ENCODE assay signal across 24 mouse cellular contexts in genomic region chr2:55571425-55571824, GRCm38 (mm10).
A peak's percentile ranks its signal among the peaks of the same experiment; 100 is the strongest.
DNase-seq lines count a peak whose midpoint lies in the region; ATAC-seq and TF ChIP-seq lines count a peak whose summit lies in the region.
"Had no signal": no experiment of that assay in that cellular context is flagged by ENCODE, and none has a peak within 500 bp of the region (broad histone marks: within the 10 kb centered on the region; RNA-seq: fewer than 3 reads in every experiment).

No protein-coding gene starts in this region.

- H3K9me3 ChIP-seq in midbrain, embryonic 11.5 days (ENCODE audit: control insufficient read depth, low read length) = no peaks in the 10 kb centered on the region
- H3K9me3 ChIP-seq in midbrain, embryonic 16.5 days (replicated peaks; ENCODE audit: control insufficient read depth, low read length, poor library complexity, severe bottlenecking) = no peaks in the 10 kb centered on the region
- no peaks in the 10 kb centered on the region for H3K9me3 ChIP-seq in hindbrain, embryonic 12.5 days (replicated peaks)
- H3K9me3 ChIP-seq: embryonic facial prominence, embryonic 10.5 days; embryonic facial prominence, embryonic 12.5 days; forebrain, embryonic 13.5 days; G1E had no signal

- no peak overlapping the region for H3K4me3 ChIP-seq in midbrain, embryonic 11.5 days (ENCODE audit: low read depth, low read length)
- H3K4me3 ChIP-seq in midbrain, embryonic 16.5 days (ENCODE audit: low read depth, low read length) = no peak overlapping the region
- no peak overlapping the region for H3K4me3 ChIP-seq in C2C12 (ENCODE audit: insufficient read depth, poor library complexity, severe bottlenecking)
- H3K4me3 ChIP-seq in hindbrain, embryonic 12.5 days = no peak overlapping the region
- H3K4me3 ChIP-seq: embryonic facial prominence, embryonic 10.5 days; embryonic facial prominence, embryonic 12.5 days; forebrain, embryonic 13.5 days had no signal

- WGBS in midbrain, embryonic 11.5 days = 74% methylated on average over 3 of the region's 3 CpGs
- 69% methylated on average over 3 of the region's 3 CpGs for WGBS in midbrain, embryonic 16.5 days
- 70% methylated on average over 3 of the region's 3 CpGs for WGBS in hindbrain, embryonic 12.5 days

- H3K36me3 ChIP-seq in midbrain, embryonic 11.5 days (ENCODE audit: control insufficient read depth, insufficient read depth, low read length) = no peaks in the 10 kb centered on the region
- H3K36me3 ChIP-seq in midbrain, embryonic 16.5 days (ENCODE audit: control insufficient read depth, insufficient read depth, low read length) = no peaks in the 10 kb centered on the region
- H3K36me3 ChIP-seq in C2C12 (ENCODE audit: control insufficient read depth, insufficient read depth) = no peaks in the 10 kb centered on the region
- H3K36me3 ChIP-seq in hindbrain, embryonic 12.5 days = no peaks in the 10 kb centered on the region
- H3K36me3 ChIP-seq: embryonic facial prominence, embryonic 10.5 days; embryonic facial prominence, embryonic 12.5 days; G1E had no signal

- no peak overlapping the region for H3K27ac ChIP-seq in midbrain, embryonic 11.5 days (ENCODE audit: low read depth, low read length)
- H3K27ac ChIP-seq in midbrain, embryonic 16.5 days (ENCODE audit: low read length) = no peak overlapping the region
- H3K27ac ChIP-seq in hindbrain, embryonic 12.5 days = no peak overlapping the region
- H3K27ac ChIP-seq: embryonic facial prominence, embryonic 10.5 days; embryonic facial prominence, embryonic 12.5 days; forebrain, embryonic 13.5 days had no signal

- peak; percentile 69 for DNase-seq in midbrain, embryonic 11.5 days (ENCODE audit: low spot score, missing footprints)
- peak; percentile 14 for DNase-seq in brain, embryonic 14.5 days (ENCODE audit: low read depth)
- DNase-seq in embryo, embryonic 10 days (ENCODE audit: low spot score) = no peak
- DNase-seq: adrenal gland, adult 8-10 months; adrenal gland, postnatal 14 days; adrenal gland, postnatal 36 days; cerebellum, adult 11 months; cerebellum, adult 18-20 months; cerebellum, adult 8-10 months; cerebellum, adult 9-11 months; cerebellum, postnatal 14 days; cerebellum, postnatal 36 days; forebrain, postnatal 0 days had no signal

- H3K79me3 ChIP-seq in C2C12 (ENCODE audit: low read depth) = no peaks in the 10 kb centered on the region

- no peak overlapping the region for H3K4me2 ChIP-seq in midbrain, embryonic 11.5 days
- no peak overlapping the region for H3K4me2 ChIP-seq in midbrain, embryonic 16.5 days (ENCODE audit: low read length)
- no peak overlapping the region for H3K4me2 ChIP-seq in hindbrain, embryonic 12.5 days (replicated peaks)
- H3K4me2 ChIP-seq: embryonic facial prominence, embryonic 12.5 days; forebrain, embryonic 13.5 days had no signal

- TF ChIP-seq POLR2A in brain, embryonic 14.5 days (IDR thresholded peaks at IDR 0.05; ENCODE audit: borderline replicate concordance, extremely low read depth, insufficient read depth, insufficient read length, poor library complexity, severe bottlenecking) = no peak

- H3K4me1 ChIP-seq in midbrain, embryonic 11.5 days (ENCODE audit: control insufficient read depth, insufficient read depth, low read length) = no peaks in the 10 kb centered on the region
- no peaks in the 10 kb centered on the region for H3K4me1 ChIP-seq in midbrain, embryonic 16.5 days (ENCODE audit: control insufficient read depth, insufficient read depth, low read length)
- H3K4me1 ChIP-seq in hindbrain, embryonic 12.5 days = no peaks in the 10 kb centered on the region
- H3K4me1 ChIP-seq: embryonic facial prominence, embryonic 10.5 days; embryonic facial prominence, embryonic 12.5 days; forebrain, embryonic 13.5 days had no signal

- ATAC-seq in midbrain, embryonic 11.5 days (ENCODE audit: low FRiP score) = no peak
- ATAC-seq in midbrain, embryonic 16.5 days = no peak
- no peak for ATAC-seq in hindbrain, embryonic 12.5 days (ENCODE audit: low FRiP score)
- ATAC-seq: activated CD4-positive, CD25-positive, alpha-beta regulatory T cell, adult 4 months; CD4-positive, CD25-positive, alpha-beta regulatory T cell, adult 4 months; forebrain, embryonic 13.5 days; forebrain, postnatal 0 days; Patski had no signal

- no peak overlapping the region for H3ac ChIP-seq in C2C12 (ENCODE audit: control insufficient read depth, insufficient read length, low read depth)

- H3K79me2 ChIP-seq in C2C12 (ENCODE audit: control insufficient read depth, insufficient read depth) = no peaks in the 10 kb centered on the region

- no peaks in the 10 kb centered on the region for H3K27me3 ChIP-seq in midbrain, embryonic 11.5 days (ENCODE audit: control insufficient read depth, insufficient read depth, low read length)
- H3K27me3 ChIP-seq in midbrain, embryonic 16.5 days (ENCODE audit: control insufficient read depth, insufficient read depth, low read depth, low read length) = no peaks in the 10 kb centered on the region
- H3K27me3 ChIP-seq in C2C12 (ENCODE audit: control insufficient read depth, insufficient read depth, insufficient read length) = no peaks in the 10 kb centered on the region
- H3K27me3 ChIP-seq in hindbrain, embryonic 12.5 days = no peaks in the 10 kb centered on the region
- H3K27me3 ChIP-seq: CH12.LX; embryonic facial prominence, embryonic 12.5 days; forebrain, embryonic 13.5 days; Patski had no signal

- no peak overlapping the region for H3K9ac ChIP-seq in midbrain, embryonic 11.5 days (ENCODE audit: low read length)
- no peak overlapping the region for H3K9ac ChIP-seq in midbrain, embryonic 16.5 days (ENCODE audit: low read depth, low read length)
- H3K9ac ChIP-seq in hindbrain, embryonic 12.5 days = no peak overlapping the region
- H3K9ac ChIP-seq: embryonic facial prominence, embryonic 12.5 days; forebrain, embryonic 13.5 days; forebrain, postnatal 0 days had no signal

- no peak for TF ChIP-seq CTCF in C2C12 (IDR thresholded peaks at IDR 0.05; ENCODE audit: control insufficient read depth, insufficient read depth, insufficient read length)
- TF ChIP-seq CTCF in brain, embryonic 14.5 days (IDR thresholded peaks at IDR 0.05; ENCODE audit: borderline replicate concordance, extremely low read depth, insufficient read depth, insufficient read length) = no peak

TF ChIP-seq in C2C12, 6 proteins besides CTCF, POLR2A, EP300 and RAD21:
- TF ChIP-seq MYOD1 (IDR thresholded peaks at IDR 0.05; ENCODE audit: control insufficient read depth, insufficient read length, low read depth) (no peak), USF1 (IDR thresholded peaks at IDR 0.05; ENCODE audit: low read depth) (peak; percentile 85)
